Mouse (Mus musculus): ENCODE measurements around the gene Zbtb11. TPM values are rescaled to one million over a fixed set of nuclear protein-coding genes. Genes with fewer than 3 reads are reported as not detected.
"Not testable (repeated sequence)": the region's sequence is repeated elsewhere in the genome, so short reads cannot be mapped to it uniquely, and the experiment has no call there.

Zbtb11 gene
- polyA plus RNA-seq, 1 experiment = 3.5 TPM

DNA sequence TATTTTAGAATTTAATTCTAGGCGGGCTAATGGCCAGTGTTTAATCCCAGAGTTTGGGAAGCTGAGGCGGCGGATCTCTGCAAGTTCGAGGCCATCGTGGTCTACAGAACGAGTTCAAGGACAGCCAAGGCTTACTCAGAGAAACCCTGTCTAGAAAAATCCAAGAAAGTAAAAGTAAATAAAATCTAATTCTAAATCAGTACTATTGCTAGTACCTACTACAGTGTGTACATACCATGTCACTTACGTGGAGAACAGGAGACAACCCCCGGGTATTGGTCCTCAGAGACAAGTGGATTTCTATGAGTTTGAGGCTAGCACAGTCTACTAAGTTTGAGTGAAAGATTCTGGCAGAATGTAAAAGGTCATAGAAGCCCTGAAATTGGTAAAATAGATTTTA, 64.4 kb downstream of the Zbtb11 start:
- DNase-seq (ENCODE audit: low read depth) = no peak

GRCm38 (mm10) chr16:56048038-56048437, 74.4 kb downstream of the Zbtb11 start, which contains the start of gene Senp7:
Gene Senp7 (plus strand): TSS chr16:56048338.
- DNase-seq (ENCODE audit: low read depth) = not testable (repeated sequence)

DNA sequence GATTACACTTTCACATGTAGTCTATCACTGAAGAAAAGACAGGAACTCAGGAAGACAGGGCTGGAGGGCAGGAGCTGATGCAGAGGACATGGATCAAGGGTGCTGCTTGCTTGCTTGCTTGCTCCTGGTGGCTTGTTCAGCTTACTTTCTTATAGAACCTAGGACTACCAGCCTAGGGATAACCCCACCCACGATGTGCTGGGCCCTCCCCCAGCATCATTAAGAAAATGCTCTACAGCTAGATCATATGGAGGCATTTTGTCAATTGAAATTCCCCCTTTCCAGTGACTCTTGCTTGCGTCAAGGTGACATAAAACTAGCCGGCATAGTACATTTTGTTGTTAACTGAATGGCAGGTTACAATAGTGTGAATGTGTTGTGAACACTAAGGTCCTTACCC, 82.2 kb downstream of the Zbtb11 start:
- DNase-seq (ENCODE audit: low read depth) = no peak

- DNase-seq (ENCODE audit: low read depth) = no peak
Measured at GRCm38 (mm10) chr16:56056944-56057590, 83.4 kb downstream of the Zbtb11 start.

- no peak for DNase-seq (ENCODE audit: low read depth)
Measured at GRCm38 (mm10) chr16:56058151-56058550, 84.5 kb downstream of the Zbtb11 start.

Other genes starting within 250 kb of the Zbtb11 start
- 7.6 and 7.7 TPM in 2 replicates for gene Nfkbiz, start 135.0 kb upstream of the Zbtb11 start, polyA plus RNA-seq (2012; rRNA removed)
- 7.7 and 8.8 TPM in 2 replicates for gene Nxpe3, start 78.6 kb upstream of the Zbtb11 start, polyA plus RNA-seq (2012; rRNA removed)
- gene Cep97, start 39.0 kb upstream of the Zbtb11 start, polyA plus RNA-seq (2012; rRNA removed) = 1.7 and 1.8 TPM in 2 replicates
- gene Rpl24, start 7.6 kb upstream of the Zbtb11 start, polyA plus RNA-seq (2012; rRNA removed) = 175 and 178 TPM in 2 replicates
- gene Pcnp, start 55.9 kb downstream of the Zbtb11 start, polyA plus RNA-seq (2012; rRNA removed) = 23.4 and 28.4 TPM in 2 replicates
- 2.5 and 2.7 TPM in 2 replicates for gene Trmt10c, start 63.9 kb downstream of the Zbtb11 start, polyA plus RNA-seq (2012; rRNA removed)
- 4.3 and 4.5 TPM in 2 replicates for gene Senp7, start 74.5 kb downstream of the Zbtb11 start, polyA plus RNA-seq (2012; rRNA removed)
- gene Impg2, start 230.4 kb downstream of the Zbtb11 start, polyA plus RNA-seq (2012; rRNA removed) = 0.20 and 0.25 TPM in 2 replicates

Data from gonadal fat pad, adult 2 months (tissue).